Mouse (Mus musculus) forebrain, embryonic 13.5 days (tissue): ENCODE data around the gene Ypel5. TPM values are rescaled to one million over a fixed set of nuclear protein-coding genes. Genes with fewer than 3 reads are reported as not detected.

Source experiments
- ATAC-seq: fragments of 200-750 bp; cut with Nextera tagmentation; 2 replicates; pipeline ENCODE4 v1.8.0; 2017
- H3K27ac ChIP-seq: fragments of 300-500 bp; sonication (generic); 2 replicates; pipeline ENCODE4 v1.5.1; 2015; ENCODE audit warnings: inconsistent platforms, mild to moderate bottlenecking, moderate library complexity
- H3K27me3 ChIP-seq: fragments of 300-500 bp; sonication (generic); 2 replicates; pipeline ENCODE4 v1.6.1; 2015; ENCODE audit warnings: mild to moderate bottlenecking, inconsistent platforms
- H3K36me3 ChIP-seq: fragments of 300-500 bp; sonication (generic); 2 replicates; pipeline ENCODE4 v1.6.1; 2015; ENCODE audit warnings: mild to moderate bottlenecking, inconsistent platforms; ENCODE audit not compliant: poor library complexity, severe bottlenecking
- H3K4me1 ChIP-seq: fragments of 300-500 bp; sonication (generic); 2 replicates; pipeline ENCODE4 v1.6.1; 2015; ENCODE audit warnings: inconsistent platforms
- H3K4me2 ChIP-seq: fragments of 300-500 bp; sonication (generic); 2 replicates; pipeline ENCODE4 v1.6.1; 2015; ENCODE audit warnings: inconsistent platforms, mild to moderate bottlenecking, moderate library complexity
- H3K4me3 ChIP-seq: fragments of 300-500 bp; sonication (generic); 2 replicates; pipeline ENCODE4 v1.5.1; 2015; ENCODE audit warnings: mild to moderate bottlenecking, inconsistent platforms
- H3K9ac ChIP-seq: fragments of 300-500 bp; sonication (generic); 2 replicates; pipeline ENCODE4 v1.6.1; 2015; ENCODE audit warnings: mild to moderate bottlenecking, inconsistent platforms
- H3K9me3 ChIP-seq: fragments of 300-500 bp; sonication (generic); replicated peaks from 2 replicates; pipeline ENCODE4 v1.6.1; 2016; ENCODE audit warnings: inconsistent platforms
- WGBS: fragments of 180-500 bp; shearing (Covaris S2); methylation state at CpG from one replicate; pipeline ENCODE4 v1.1.7; 2015; 5-methylcytosine and 5-hydroxymethylcytosine counted together
- polyA plus RNA-seq: library from polyadenylated mRNA; unstranded; fragments of >200 nt; fragmentation: Nextera tagmentation; extraction: Ambion mirVana; gene quantifications from 2 replicates; pipeline ENCODE4 v1.2.1, GENCODE M21; 2015

Gene Ypel5
- polyA plus RNA-seq, 1 experiment from 2014 or later, result 90.3 TPM

DNA sequence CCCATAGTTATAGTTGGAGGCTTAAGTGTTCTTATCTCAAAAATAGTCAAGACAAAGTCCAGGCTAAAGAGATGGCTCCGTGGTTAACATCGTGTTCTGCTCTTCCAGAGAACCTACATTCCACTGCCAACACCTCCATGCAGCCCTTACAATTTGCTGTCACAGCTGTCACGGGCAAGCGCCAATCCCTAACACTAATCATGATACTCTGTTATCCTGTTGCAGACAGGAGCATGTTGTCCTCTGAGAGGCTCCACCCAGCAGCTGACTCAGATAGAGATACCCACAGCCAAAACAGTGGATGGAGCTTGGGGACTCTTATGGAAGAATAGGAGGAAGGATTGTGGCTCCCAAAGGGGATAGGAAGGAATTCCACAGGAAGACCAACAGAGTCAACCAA, 15.8 kb upstream of the Ypel5 start:
- Histone ChIP-seq H3K4me3 (no peak overlapping the region), H3K4me1 (no peaks in the 10 kb centered on the region), H3K9ac (no peak overlapping the region), H3K36me3 (no peaks in the 10 kb centered on the region), H3K27me3 (no peaks in the 10 kb centered on the region), H3K27ac (no peak overlapping the region), H3K9me3 (no peaks in the 10 kb centered on the region), H3K4me2 (no peak overlapping the region)
- no peak for ATAC-seq
- WGBS, result 70% methylated on average over 4 of the region's 4 CpGs

DNA sequence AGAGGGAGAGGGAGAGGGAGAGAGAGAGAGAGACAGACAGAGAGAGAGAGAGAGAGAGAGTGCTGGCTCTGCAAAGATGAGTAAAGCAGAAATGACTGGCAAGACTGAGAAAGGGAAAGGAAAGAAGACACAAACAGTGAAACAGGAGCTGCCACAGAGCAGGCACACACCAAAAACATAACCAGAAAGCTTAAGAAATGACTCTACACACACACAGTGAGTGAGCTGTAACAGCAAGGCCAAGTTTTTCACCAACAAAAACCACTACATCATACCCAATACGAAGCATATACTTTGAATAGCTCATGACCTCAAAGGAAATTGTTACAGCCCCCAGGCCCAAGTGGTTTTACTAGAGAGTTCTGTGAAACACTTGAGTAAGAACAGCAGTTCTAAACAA, 14.3 kb upstream of the Ypel5 start:
- WGBS, result 72% methylated on average over 1 of the region's 1 CpGs
- ATAC-seq, result no peak
- Histone ChIP-seq H3K27me3 (no peaks in the 10 kb centered on the region), H3K27ac (no peak overlapping the region), H3K4me3 (no peak overlapping the region), H3K36me3 (no peaks in the 10 kb centered on the region), H3K9me3 (no peaks in the 10 kb centered on the region), H3K4me1 (no peaks in the 10 kb centered on the region), H3K4me2 (no peak overlapping the region), H3K9ac (no peak overlapping the region)

DNA sequence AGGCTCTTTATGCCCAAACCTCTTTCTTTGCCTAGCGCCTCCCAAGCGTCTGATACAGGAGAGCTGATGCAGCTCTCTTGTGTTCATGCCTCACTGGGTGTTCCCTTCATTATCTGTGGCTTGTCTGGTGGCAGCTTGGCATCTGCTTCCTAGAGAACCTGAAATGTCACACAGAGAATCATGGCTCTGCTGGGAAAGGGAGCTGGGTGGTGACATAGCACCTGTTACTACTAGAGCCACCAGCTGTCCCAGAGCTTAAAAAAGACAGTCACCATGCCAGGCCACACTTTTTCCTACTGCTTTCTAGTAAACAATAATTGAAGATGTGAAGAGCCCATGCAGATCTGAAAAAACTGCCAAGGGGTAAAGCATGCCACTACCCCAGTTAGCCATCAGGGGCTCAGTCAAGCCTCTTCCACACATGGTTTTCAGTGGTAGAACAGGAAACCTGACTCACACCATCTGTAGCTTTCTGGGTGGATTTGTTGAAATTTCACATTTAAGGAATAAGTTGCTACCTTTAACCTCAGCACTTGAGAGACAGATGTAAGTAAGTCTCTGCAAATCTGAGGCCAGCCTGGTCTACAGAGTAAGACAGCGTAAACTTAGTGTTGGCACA, 9.2 kb upstream of the Ypel5 start:
- H3K9ac ChIP-seq, result no peak overlapping the region
- H3K4me2 ChIP-seq, result no peak overlapping the region
- H3K4me1 ChIP-seq, result no peaks in the 10 kb centered on the region
- no peak for ATAC-seq
- H3K27ac ChIP-seq, result no peak overlapping the region
- no peak overlapping the region for H3K4me3 ChIP-seq
- no peaks in the 10 kb centered on the region for H3K27me3 ChIP-seq
- no peaks in the 10 kb centered on the region for H3K36me3 ChIP-seq
- no peaks in the 10 kb centered on the region for H3K9me3 ChIP-seq
- WGBS, result 82% methylated on average over 3 of the region's 3 CpGs

DNA sequence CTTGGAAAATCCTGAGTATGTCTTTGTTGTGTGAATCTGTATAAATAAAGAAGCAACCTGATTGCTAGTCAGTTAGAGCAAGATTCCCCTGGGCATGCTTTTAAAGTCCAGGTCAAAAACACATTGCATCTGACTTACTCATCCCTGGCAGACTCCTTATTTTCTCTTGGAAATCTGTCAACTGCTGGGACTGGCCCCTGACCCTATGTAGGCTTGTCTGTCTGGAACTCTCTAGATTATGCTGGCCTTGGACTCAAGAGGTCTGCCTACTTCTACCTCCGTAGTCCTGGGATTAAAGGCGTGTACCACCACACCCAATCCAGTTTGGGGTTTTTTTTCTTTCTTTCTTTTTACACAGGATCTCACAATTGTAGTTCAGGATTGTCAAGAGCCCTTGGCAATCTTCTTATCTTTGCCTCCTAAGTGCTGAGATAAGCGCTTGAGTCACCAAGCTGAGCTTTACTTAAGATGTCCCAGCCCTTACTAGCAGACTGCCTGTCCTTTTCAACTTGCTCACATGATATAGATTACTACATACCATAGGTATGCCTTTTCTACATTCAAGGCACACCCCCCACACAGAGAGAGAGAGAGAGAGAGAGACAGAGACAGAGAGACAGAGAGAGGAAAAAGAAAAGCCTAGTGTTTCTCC, 8.1 kb upstream of the Ypel5 start:
- Histone ChIP-seq H3K4me3 (no peak overlapping the region), H3K4me1 (no peaks in the 10 kb centered on the region), H3K27ac (no peak overlapping the region), H3K9me3 (no peaks in the 10 kb centered on the region), H3K9ac (no peak overlapping the region), H3K27me3 (no peaks in the 10 kb centered on the region), H3K4me2 (no peak overlapping the region), H3K36me3 (no peaks in the 10 kb centered on the region)
- WGBS, result 90% methylated on average over 3 of the region's 3 CpGs
- ATAC-seq, result no peak

DNA sequence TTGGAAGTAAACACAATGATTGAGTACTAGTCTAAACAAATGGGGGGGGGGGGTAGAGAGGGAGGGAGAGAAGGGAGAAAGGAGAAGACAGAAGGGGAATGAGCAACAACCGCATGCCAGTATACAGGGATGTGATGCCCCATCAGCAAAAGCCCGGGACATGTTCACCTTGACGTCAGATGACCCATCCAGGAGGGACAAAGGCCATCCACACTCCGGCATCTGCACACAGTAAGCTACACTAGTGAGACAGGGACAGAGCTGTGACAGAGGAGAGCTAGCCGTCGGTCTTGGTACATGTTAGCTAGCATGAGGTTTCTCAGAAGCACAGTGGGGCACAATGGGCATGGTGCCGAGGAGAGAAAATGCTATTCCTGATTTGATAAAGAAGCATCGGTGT, 7.6 kb upstream of the Ypel5 start:
- Histone ChIP-seq H3K36me3 (no peaks in the 10 kb centered on the region), H3K9ac (no peak overlapping the region), H3K4me2 (no peak overlapping the region), H3K4me3 (no peak overlapping the region), H3K4me1 (no peaks in the 10 kb centered on the region), H3K27ac (no peak overlapping the region), H3K27me3 (no peaks in the 10 kb centered on the region), H3K9me3 (no peaks in the 10 kb centered on the region)
- ATAC-seq, result no peak
- WGBS, result 92% methylated on average over 8 of the region's 8 CpGs

DNA sequence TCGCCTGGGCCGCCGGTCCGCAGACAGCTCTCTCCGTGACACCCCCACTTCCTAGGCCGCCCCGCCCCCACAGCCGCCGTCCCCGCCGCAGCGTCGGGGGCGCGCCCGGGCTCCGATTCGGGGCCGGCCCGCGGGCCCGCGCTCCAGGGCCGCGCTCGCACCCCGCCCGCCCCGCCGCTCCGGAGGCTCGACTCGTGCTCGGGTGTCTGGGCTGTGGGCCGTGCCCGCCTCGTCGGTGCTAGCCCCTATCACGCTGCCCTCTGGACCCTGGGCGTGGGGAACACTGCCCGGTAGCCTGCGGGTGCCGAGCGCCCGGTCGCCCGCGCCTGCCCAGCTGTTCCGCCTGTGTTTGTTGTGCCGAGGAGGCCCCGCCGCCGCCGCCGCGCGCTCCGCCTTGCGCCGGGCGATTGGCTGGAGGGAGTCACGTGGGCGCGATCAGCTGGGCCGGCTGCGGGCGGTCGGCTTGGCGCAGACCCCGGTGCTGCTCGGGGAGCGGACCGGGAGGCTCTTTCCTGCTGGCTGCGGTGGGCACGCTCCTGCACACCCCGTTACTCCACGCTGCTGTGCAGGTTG, 973 bp downstream of the Ypel5 start:
- ATAC-seq, result peak; percentile 73
- peak overlapping the region; percentile 68 for H3K4me2 ChIP-seq
- no peaks in the 10 kb centered on the region for H3K27me3 ChIP-seq
- H3K4me1 ChIP-seq, result peaks cover 13% of the 10 kb centered on the region
- peak overlapping the region; percentile 83 for H3K4me3 ChIP-seq
- H3K36me3 ChIP-seq, result no peaks in the 10 kb centered on the region
- peak overlapping the region; percentile 97 for H3K27ac ChIP-seq
- H3K9ac ChIP-seq, result peak overlapping the region; percentile 93
- H3K9me3 ChIP-seq, result no peaks in the 10 kb centered on the region
- WGBS, result under 1% methylated on average over 48 of the region's 77 CpGs

DNA sequence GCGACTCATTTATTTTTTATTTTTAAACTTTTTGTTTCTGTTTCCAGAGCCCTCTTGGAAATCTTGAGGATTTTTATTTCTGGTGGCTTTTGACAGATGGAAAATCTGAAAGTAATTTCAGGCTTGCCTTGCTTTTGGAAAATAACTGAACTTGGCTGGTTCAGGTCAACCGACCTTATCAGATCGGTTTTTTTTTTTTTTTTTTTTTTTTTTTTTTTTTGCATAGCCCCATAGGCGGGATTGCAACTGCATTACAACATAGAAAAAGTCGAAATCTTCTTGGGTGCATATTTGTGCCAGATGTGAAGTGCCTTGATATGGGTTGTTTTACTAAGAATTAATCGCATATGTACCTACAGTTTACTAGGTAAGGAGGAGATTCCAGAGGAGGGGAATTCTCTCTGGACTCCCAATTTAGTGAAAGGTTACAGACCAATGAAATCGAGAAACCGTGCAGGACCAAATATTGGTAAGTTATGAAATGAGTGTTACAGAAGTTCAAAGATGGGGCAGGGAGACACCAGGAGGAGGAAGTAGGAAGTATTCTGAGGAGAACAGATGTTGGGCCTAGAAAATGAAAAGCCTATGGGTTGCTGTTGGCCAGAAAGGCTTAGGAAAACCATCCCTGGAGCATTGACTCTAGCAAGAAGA, 1.7 kb downstream of the Ypel5 start:
- H3K27ac ChIP-seq, result peak overlapping the region; percentile 97; the same call in 1 of the 2 replicates
- H3K9ac ChIP-seq, result peak overlapping the region; percentile 93
- no peaks in the 10 kb centered on the region for H3K9me3 ChIP-seq
- ATAC-seq, result no peak
- H3K36me3 ChIP-seq, result no peaks in the 10 kb centered on the region
- peak overlapping the region; percentile 83 for H3K4me3 ChIP-seq
- H3K4me2 ChIP-seq, result peak overlapping the region; percentile 68
- peaks cover 13% of the 10 kb centered on the region for H3K4me1 ChIP-seq
- 25% methylated on average over 8 of the region's 8 CpGs for WGBS
- H3K27me3 ChIP-seq, result no peaks in the 10 kb centered on the region

DNA sequence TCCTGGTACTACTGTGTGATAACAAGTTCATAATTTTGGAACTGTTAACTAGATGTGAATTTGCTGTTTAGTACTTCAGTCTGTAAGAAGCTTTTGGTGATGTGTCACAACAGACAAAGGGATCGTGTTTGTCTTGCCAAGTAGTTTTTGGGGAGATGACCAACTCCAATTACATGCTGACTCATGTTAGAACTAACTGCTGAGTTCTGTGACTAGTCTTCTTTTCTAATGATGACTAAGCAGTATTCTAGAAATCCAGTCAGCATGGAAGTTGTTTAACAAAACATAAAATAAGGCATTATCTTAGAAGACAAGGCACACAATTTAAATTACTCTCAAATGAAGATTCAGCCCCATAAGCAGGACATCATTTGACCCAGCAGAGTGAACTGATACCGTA, 2.7 kb downstream of the Ypel5 start:
- ATAC-seq, result no peak
- H3K27ac ChIP-seq, result no peak overlapping the region
- peaks cover 13% of the 10 kb centered on the region for H3K4me1 ChIP-seq
- H3K4me3 ChIP-seq, result no peak overlapping the region
- no peak overlapping the region for H3K4me2 ChIP-seq
- H3K9me3 ChIP-seq, result no peaks in the 10 kb centered on the region
- H3K9ac ChIP-seq, result no peak overlapping the region
- H3K36me3 ChIP-seq, result no peaks in the 10 kb centered on the region
- H3K27me3 ChIP-seq, result no peaks in the 10 kb centered on the region
- 87% methylated on average over 2 of the region's 2 CpGs for WGBS

DNA sequence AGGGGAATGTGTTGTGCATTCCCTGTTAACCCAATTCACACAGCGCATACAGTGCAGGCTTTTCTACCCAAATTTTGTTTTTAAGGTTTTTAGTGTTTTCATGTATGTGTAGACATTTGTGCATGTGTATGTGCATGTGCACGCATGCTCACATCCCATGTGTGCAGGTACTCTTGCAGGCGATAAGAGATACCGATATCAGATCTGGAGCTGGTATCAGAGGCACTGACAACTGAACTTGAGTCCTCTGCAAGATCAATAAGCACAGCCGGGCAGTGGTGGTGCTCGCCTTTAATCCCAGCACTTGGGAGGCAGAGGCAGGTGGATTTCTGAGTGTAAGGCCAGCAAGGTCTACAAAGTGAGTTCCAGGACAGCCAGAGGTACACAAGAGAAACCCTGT, 8.1 kb downstream of the Ypel5 start:
- H3K27ac ChIP-seq, result no peak overlapping the region
- H3K4me3 ChIP-seq, result no peak overlapping the region
- H3K27me3 ChIP-seq, result no peaks in the 10 kb centered on the region
- no peak overlapping the region for H3K9ac ChIP-seq
- H3K36me3 ChIP-seq, result peaks cover 16% of the 10 kb centered on the region
- no peak for ATAC-seq
- no peaks in the 10 kb centered on the region for H3K4me1 ChIP-seq
- no peak overlapping the region for H3K4me2 ChIP-seq
- no peaks in the 10 kb centered on the region for H3K9me3 ChIP-seq
- 97% methylated on average over 6 of the region's 6 CpGs for WGBS

DNA sequence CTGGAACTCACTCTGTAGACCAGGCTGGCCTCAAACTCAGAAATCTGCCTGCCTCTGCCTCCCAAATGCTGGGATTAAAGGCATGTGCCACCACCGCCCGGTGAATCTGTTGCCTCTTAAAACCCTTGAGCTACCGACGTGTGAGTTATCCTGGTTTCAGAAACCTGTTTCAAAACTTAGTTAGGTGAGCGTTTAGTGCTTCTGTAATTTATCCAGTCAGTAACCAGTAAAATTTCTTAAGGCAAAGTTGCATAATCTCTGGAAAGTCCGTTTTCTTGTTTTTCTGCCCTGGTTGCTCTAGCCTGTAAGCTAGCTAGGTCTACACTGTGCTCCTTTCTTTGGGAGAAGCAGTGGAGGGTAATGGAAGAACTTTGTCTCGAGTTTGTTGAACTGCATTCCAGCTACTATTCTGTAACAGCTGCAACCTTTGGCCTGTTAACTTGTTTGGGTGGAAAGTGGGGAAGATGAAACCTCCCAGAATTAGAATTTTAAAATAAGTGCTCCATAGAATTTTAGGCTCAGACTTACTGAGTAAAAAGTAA, 8.8 kb downstream of the Ypel5 start:
- no peak for ATAC-seq
- no peak overlapping the region for H3K9ac ChIP-seq
- no peak overlapping the region for H3K4me2 ChIP-seq
- no peak overlapping the region for H3K4me3 ChIP-seq
- H3K9me3 ChIP-seq, result no peaks in the 10 kb centered on the region
- no peaks in the 10 kb centered on the region for H3K27me3 ChIP-seq
- H3K4me1 ChIP-seq, result no peaks in the 10 kb centered on the region
- no peak overlapping the region for H3K27ac ChIP-seq
- H3K36me3 ChIP-seq, result peaks cover 16% of the 10 kb centered on the region
- WGBS, result 90% methylated on average over 7 of the region's 7 CpGs

DNA sequence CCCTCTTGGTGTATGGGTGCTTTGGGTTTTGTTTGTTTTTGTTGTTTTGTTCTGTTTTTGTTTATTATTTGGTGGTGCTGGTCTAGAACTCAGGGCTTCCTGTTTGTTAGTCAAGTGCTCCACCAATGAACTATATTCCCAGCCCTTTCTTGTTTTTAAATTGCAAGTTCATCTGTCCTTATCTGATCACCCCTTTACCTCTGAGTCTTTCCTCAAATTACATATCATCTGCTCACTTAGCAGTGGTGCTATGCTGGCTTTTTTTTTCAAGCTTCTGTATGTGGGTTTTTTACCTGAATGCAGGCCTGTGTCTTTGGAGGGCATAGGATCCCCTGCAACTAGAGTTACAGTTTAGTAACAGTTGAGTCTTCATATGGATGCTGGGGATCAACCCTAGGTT, 9.3 kb downstream of the Ypel5 start:
- H3K4me1 ChIP-seq, result no peaks in the 10 kb centered on the region
- no peaks in the 10 kb centered on the region for H3K9me3 ChIP-seq
- H3K4me2 ChIP-seq, result no peak overlapping the region
- no peak overlapping the region for H3K9ac ChIP-seq
- H3K27ac ChIP-seq, result no peak overlapping the region
- peaks cover 16% of the 10 kb centered on the region for H3K36me3 ChIP-seq
- H3K4me3 ChIP-seq, result no peak overlapping the region
- no peaks in the 10 kb centered on the region for H3K27me3 ChIP-seq
- no peak for ATAC-seq

DNA sequence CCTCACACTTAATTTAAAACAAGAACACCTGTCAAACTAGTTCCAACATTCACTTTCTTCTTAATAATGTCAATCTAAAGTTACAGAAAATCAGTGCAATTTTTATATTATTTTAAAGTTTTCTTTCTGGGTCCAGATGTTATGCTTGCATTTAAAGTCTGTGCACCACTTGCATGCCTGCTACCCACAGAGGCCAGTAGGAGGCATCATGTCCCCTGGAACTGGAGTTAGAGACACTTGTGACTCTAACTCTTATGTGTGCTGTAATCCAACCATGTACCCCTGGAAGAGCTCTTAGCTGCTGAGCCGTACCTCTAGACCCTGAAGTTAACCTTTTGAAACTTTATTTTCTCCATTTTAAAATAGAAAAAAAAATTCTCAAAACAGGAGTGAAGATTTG, 19.0 kb downstream of the Ypel5 start:
- no peak for ATAC-seq
- Histone ChIP-seq H3K27ac (no peak overlapping the region), H3K4me3 (no peak overlapping the region), H3K9me3 (no peaks in the 10 kb centered on the region), H3K36me3 (0 out of 2 replicates have a peak, but pooled peaks cover 7% of the 10 kb centered on the region), H3K9ac (no peak overlapping the region), H3K4me1 (no peaks in the 10 kb centered on the region), H3K4me2 (no peak overlapping the region), H3K27me3 (no peaks in the 10 kb centered on the region)
- 66% methylated on average over 1 of the region's 1 CpGs for WGBS
